Mouse (Mus musculus) monocyte, adult 5-6 weeks (primary cell): Measurements from ENCODE around the gene Men1. TPM values are rescaled to one million over a fixed set of nuclear protein-coding genes. Genes with fewer than 3 reads are reported as not detected.
"Not testable (repeated sequence)": the region's sequence is repeated elsewhere in the genome, so short reads cannot be mapped to it uniquely, and the experiment has no call there.

Source experiments
- ATAC-seq: fragments of 153-309, 156-312 bp; replicated peaks from 2 replicates; pipeline ENCODE4 v1.8.0; 2017; ENCODE audit warnings: mild to moderate bottlenecking; ENCODE audit not compliant: low TSS enrichment, insufficient number of reproducible peaks, severe bottlenecking, poor library complexity, low FRiP score
- total RNA-seq: library from RNA; stranded (forward); fragments of 200-1000, 200-491, 200-594 nt; gene quantifications from 3 replicates; pipeline ENCODE4 v1.2.3, GENCODE M21; 2017

Men1 gene
- 14.1 to 22.5 TPM (median 17.8 TPM) in 3 replicates for total RNA-seq

DNA sequence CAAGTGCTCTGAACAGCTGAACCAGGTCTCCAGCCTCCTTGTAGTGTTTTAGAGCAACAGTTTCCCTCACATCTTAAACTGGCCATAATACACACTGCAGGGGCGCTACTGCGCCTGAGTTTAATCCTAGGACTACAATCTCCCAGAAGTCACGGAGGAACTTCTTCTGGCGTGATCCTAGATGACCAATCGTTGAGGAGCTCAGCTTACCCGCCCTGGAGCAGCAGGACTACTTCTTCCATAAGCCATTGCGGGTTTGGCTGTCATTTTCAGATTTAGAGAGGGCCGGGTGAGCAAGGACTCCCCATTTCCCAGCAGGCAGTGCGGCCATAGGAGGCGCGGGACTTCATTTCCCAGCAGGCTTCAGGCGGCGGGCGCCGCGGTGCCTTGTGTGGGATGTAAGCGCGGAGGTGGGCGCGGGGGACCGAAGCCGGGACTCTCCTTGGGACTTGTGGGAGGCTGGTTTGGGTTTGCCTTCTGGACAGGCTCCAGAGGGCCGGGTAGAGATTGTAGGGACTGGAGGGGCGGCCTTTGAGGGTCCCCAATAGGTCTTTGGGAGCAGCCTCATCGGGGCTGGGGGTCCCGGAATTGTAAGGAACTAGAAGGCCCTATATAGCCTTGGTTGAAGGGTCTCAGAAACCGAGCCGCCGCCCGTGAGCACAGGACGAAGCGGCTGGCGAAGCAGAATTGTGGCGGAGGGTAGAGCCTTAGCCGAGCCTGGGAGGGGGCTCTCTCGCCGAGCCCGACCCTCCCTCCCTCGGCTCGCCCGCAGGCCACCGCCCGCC is at the start of gene Men1:
Gene Men1 (plus strand): TSS at position 307 of the 785 bp plus-strand sequence.
- peak; percentile 81 for ATAC-seq

- no peak for ATAC-seq
Observed at GRCm38 (mm10) chr19:6285226-6285625, 49.6 kb upstream of the Men1 start.

GRCm38 (mm10) chr19:6285632-6286433 is 48.9 kb upstream of the Men1 start:
- no peak for ATAC-seq

- no peak for ATAC-seq
Observed at GRCm38 (mm10) chr19:6286434-6287401, 48.1 kb upstream of the Men1 start.

DNA sequence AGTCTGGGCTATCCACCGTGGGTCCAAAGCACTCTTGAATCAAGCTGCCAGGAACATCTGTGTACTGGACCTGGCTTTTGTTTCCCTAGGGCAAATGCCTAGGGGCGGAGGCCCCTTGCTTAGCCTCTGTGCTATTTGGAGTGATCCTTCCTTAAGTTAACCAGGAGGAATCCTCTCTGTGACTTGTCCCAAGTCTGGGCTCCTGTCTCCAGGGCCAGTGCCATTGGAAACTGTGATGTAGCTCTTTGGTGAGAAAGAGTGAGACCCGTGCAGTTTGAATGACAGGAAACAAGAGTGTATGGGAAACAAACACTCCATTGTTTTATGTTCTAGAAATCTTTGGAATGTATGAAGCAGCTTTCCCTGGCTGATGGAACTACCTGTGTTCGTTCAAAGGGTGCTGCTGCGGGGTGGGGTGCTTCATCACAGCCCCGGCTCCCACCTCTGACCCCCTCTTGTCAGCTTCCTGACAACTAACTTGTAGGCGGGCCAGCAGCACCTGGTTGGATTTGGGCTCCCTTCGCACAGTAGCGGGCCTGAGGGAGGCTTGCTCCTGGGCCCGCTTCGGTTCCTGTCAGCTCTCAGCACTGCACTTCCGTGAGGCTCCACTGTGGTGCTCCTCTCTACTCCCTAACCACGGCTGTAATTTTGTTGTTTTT is 46.4 kb upstream of the Men1 start:
- ATAC-seq, result no peak

DNA sequence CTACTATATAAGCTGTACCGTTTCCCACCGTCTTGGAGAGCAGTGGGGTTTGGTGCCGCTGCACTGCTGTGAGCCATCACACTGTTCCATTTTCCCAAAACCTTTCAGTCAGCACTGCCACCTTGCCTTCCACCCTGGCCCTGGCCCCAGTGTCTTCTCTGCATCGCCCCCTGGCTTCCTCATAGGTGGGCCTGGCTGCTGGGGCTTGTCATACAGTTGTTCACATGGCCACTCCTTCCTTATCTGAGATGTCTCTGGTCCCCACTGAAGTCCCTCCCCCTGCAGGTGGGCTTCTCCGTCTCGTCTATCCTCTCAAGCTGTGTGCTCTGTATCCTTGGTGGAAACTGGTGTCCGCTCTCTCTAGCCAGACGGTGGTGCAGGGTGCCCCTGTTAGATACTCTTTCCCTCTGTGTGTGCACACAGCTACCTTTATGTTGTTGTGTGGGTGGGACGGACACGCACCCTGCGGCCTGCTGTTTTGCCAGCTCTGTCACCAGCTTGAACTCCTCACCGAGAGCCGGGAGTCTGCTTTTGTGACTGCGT is 45.0 kb upstream of the Men1 start:
- ATAC-seq, result no peak

DNA sequence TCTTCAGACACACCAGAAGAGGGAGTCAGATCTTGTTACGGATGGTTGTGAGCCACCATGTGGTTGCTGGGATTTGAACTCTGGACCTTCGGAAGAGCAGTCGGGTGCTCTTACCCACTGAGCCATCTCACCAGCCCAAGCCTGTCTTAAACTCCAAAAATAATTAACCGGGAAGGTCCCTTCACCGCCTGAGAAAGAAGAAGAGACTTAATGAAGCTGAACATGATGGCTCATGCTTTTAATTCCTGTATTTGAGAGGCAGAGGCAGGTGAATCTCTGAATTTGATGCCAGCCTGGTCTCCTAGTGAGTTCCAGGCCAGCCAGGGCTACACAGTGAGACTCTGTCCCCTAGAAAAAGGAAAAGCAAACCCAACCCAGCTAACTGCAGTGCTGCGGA is 44.1 kb upstream of the Men1 start:
- ATAC-seq, result not testable (repeated sequence)

DNA sequence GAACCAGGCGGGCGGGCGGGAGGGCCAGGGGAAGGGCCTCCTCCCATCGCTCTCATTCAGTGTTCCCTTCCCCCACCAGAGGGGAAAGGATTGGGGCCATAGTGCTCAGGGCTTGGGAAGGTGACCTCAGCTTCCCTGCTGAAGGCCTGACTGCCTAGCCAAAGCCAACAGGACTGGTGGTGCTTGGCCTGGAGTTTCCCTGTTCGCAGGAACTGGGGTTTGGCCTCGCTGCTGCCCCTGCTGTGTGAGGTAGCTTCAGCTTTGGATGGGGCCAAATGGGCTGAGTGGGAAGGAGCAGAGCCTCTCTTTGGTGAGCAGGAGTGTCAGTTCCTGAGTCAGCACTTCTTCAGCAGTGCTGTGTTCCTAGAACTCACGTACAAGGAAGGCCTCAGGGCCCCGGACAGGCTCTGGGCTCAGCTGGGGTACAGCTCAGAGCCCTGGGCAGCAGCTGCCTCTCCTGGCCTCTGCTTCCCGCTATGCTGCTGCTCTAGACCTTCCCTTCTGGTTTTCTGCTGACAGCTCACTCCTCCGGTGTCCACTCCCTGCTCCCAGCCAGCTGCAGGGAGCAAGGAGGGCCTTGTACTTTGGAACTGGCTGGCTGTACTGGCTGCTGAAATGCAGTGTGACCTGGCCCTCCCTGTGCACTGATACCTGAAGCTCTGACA is 43.5 kb upstream of the Men1 start:
- no peak for ATAC-seq

GRCm38 (mm10) chr19:6292262-6292661 is 42.5 kb upstream of the Men1 start:
- ATAC-seq, result no peak

DNA sequence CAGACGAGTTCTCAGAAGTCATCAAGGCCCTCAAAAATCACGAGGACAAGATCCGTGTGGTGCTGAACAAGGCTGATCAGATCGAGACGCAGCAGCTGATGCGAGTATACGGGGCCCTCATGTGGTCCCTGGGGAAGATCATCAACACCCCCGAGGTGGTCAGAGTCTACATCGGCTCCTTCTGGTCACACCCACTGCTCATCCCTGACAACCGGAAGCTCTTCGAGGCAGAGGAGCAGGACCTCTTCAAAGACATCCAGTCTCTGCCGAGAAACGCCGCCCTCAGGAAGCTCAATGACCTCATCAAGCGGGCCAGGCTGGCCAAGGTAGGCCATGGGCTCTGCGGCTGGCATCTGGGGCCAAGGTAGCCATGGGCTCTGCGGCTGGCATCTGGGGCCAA is 40.5 kb upstream of the Men1 start:
- ATAC-seq, result no peak

DNA sequence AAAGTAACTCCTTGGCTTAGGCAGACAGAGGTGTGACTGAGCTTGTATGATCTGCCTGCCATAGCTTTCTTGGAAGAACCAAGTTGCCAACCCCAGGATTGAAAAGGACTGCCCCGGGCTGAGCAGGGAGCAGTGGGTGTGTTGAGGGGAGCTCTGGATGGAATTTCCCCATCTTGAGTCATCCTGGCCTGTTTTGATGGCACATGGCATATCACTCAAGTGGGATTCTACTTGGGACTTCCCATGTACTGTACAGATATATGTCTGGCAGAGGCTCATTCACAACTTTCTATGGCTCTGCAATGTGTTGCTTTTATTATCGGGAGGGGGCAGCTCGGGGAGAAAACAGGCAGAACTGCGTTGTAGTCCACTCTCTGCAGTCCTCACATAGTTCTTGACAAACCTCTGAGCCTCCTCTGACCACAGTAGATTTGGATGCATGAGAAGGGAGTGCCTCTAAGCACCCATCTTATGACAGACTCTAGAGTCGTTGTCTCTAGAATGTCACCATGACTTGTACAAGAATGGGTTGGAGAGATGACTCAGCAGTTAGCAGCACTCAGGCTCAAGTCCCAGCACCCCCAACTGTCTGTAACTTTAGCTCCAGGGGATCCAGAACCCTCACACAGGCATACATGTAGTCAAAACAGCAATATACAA is 38.1 kb upstream of the Men1 start:
- ATAC-seq, result no peak

DNA sequence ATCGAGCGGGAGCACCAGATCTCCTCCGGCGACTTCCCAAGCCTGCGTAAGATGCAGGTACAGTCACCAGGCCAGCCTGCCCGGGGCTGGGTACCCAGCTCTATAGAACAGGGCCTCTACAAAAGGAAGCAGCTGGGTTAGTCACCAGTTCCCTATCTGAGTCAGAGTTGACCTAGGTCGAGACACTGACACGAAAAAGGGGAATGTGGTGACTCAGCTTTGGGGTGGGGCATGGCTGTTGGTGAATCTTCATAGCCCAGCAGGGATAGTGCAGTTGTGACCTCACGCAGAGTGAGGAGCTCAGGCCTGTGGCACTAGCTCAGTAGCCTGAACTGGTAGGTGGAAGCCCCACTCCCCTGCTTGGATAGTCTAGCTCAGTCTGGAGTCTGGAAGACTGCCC is 37.1 kb upstream of the Men1 start:
- ATAC-seq, result peak; percentile 83

DNA sequence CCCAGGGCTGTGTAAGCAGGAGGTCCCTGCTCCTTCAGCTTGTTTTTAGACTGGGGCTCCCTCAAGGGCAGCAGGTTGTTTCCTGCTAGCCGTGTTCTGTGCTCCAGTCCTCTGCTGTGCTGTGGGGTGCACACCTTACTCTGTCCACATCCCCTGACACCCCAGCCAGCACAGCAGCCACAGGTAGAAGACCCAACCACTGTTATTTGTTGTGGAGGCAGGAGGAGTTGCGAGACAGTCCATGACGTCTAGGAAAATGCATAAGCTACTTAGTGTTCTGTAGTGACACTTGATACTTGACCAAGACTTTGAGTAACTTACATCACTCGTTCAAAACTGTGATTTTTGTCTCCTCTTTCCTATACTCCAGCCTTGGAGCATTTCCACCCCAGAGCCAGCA is 35.8 kb upstream of the Men1 start:
- no peak for ATAC-seq

DNA sequence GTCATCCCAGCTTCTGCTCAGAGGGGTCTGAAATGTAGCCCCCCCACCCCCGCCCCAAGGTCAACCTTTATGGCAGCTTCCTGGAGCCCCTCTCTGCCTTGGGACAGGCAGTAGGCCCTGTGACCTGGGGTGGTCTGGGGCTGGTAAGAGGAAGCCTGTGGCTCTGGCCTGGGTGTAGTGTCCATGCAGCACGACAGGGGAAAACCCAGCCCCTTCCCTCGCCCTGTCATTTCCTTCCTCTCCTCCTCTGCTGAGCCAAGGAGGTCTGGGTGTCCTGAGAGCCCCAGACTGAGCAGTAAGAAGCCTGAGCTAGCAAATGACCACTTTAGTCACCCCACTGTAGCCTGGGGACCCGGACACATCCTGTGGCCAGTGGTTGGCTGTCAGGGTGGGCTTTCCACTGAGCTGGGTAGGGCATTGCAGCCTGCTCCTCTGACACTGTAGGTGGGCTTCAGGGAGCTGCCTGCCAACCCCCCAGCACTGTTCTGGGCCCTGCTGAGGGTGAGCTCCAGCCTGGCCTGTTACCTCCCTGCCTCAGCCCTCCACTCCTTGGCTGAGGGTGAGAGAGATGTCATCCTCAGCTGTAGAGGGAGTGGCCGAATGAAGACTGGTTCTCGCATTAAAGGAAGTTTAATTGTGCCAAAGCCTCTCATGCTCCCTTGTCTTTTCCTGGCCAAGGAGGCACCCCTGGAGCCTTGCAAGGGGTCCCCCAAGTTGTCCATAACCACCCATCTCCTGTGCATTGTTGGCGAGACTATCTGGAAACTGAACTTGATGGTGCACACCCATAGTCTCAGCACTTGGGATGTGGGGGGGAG is 35.1 kb upstream of the Men1 start:
- ATAC-seq, result peak; percentile 52

DNA sequence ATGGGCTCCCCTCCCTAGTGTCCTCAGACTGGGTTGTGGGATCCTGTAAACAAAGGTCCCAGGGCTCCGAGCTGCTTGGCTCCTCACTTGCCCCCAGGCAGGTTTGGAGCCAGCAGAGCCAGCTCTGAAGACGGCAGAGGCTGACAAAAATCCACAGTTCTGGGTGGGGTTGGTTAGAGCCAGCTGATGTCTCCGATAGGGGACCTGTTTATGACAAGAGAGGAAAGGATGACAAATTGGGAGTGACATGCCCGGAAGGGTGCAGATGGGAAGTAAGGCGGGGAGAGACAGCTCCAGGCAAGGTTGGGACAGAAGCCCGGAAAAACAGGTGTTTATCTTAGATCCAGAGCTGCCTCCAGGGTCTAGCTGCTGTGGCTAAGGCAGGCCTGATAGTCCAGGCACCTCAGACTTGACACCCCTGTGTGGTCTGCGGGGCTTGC is 34.4 kb upstream of the Men1 start:
- no peak for ATAC-seq

- ATAC-seq, result no peak
Observed at GRCm38 (mm10) chr19:6302114-6302513, 32.7 kb upstream of the Men1 start.
